Mouse (Mus musculus) heart, postnatal 0 days (tissue): Measurements from ENCODE around the gene Tmem214.

Source experiments
- CTCF ChIP-seq: IDR thresholded peaks from 2 replicates; pipeline ENCODE4 v1.5.1; 2016; ENCODE audit warnings: antibody characterized with exemption, control low read depth, low read depth
- EP300 ChIP-seq: IDR thresholded peaks from 2 replicates; pipeline ENCODE4 v1.6.1; 2016; ENCODE audit warnings: antibody characterized with exemption, low read depth

- TF ChIP-seq EP300 (no peak), CTCF (no peak)
Measured at GRCm38 (mm10) chr5:30849891-30850555, 17.8 kb upstream of the Tmem214 start.
